Mouse (Mus musculus): ENCODE results near the gene Grb10. TPM values are rescaled to one million over a fixed set of nuclear protein-coding genes. Genes with fewer than 3 reads are reported as not detected.

Gene Grb10
- polyA plus RNA-seq, 1 experiment from 2014 or later = 84.1 TPM

DNA sequence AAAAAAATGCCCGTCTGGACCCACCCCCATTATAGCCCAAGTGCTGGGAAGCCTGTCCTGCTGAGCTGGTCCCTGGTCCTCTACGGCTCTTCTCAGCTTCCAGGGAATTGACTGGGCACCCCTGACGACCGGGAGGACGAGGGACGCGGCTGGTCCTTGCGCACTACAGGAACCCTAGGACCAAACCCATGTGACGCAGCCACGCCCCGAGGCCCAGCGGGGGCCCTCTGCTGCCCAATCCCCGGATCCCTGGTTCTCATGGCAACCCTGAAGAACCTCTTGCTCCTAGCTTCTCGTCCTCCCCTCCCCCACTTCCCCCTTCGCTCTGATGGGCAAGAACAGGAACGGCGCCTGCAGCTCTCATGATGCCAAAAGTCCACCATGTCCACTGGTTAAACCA lies 11.8 kb downstream of the Grb10 start:
- H3K4me1 ChIP-seq = no peaks in the 10 kb centered on the region
- WGBS = 68% methylated on average over 17 of the region's 17 CpGs
- H3K4me3 ChIP-seq (replicated peaks) = peak overlapping the region; percentile 47
- peak overlapping the region; percentile 47; the same call in 1 of the 2 replicates for H3K9ac ChIP-seq (replicated peaks)
- H3K4me2 ChIP-seq = peak overlapping the region; percentile 61
- H3K27me3 ChIP-seq (replicated peaks) = peaks cover 61% of the 10 kb centered on the region
- no peaks in the 10 kb centered on the region for H3K36me3 ChIP-seq
- ATAC-seq (ENCODE audit: low FRiP score) = peak; percentile 60
- H3K27ac ChIP-seq (replicated peaks) = peak overlapping the region; percentile 88
- peaks cover 16% of the 10 kb centered on the region for H3K9me3 ChIP-seq (replicated peaks)

DNA sequence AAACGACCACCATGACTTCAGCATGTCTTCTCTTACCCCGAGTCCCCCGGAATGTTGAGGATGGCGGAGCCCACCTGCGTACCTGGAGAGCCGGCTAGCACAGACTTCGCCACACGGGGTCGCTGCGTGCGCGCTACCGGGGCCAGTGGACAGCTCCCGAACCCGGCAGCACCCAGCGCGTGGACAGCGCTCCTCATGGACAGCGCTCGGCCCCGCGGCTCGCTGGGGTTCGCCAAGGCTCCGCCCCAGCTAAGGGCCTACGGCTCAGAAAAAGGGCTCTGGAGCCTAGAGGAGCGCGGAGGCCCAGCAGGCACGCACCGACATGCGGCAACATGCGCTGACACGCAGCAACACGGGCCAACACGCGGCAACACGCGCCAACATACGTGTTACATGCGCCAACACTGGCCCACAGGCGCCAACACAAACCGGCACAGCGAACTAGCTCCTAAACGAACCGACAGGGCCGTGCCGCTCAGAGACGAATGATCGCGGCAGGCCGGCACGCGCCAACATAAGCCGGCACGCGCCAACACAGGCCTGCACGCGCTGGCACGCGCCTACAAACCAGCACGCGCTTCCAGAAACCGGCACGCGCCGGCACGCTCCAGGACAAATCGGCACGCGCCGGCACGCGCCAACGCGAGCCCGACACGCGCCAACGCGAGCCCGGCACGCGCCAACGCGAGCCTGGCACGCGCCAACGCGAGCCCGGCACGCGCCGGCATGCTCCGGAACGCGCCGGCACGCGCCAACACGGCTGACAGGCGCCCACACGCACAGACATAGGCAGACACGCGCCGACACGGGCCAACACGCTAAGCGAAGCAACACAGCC lies 12.5 kb downstream of the Grb10 start:
- Histone ChIP-seq H3K27me3 (replicated peaks) (peaks cover 59% of the 10 kb centered on the region), H3K4me3 (replicated peaks) (peak overlapping the region; percentile 47), H3K4me2 (peak overlapping the region; percentile 61), H3K9ac (replicated peaks) (peak overlapping the region; percentile 47), H3K36me3 (no peaks in the 10 kb centered on the region), H3K27ac (replicated peaks) (peak overlapping the region; percentile 88), H3K4me1 (no peaks in the 10 kb centered on the region), H3K9me3 (replicated peaks) (peaks cover 16% of the 10 kb centered on the region)
- ATAC-seq (ENCODE audit: low FRiP score) = peak; percentile 95
- 52% methylated on average over 108 of the region's 108 CpGs for WGBS

DNA sequence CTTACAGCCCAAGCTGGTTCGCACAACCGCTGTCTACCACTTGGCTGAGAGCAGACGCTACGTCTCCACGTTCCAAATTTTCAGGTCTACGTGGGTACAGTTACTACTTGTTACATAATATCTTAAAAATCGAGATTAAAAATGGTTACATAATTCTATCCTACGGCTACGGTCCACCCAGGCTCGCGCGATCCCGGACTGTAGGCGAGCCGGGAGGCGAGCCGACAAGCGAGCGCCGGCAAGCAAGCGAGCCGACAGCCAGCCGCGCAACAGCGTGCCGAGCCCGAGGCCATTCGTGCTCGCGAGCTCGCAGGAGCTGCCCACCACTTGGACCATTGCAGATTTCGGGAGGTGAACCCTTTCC lies 13.1 kb downstream of the Grb10 start:
- WGBS = 46% methylated on average over 32 of the region's 32 CpGs
- H3K4me3 ChIP-seq (replicated peaks) = peak overlapping the region; percentile 47
- peaks cover 58% of the 10 kb centered on the region for H3K27me3 ChIP-seq (replicated peaks)
- no peaks in the 10 kb centered on the region for H3K36me3 ChIP-seq
- H3K9ac ChIP-seq (replicated peaks) = no peak overlapping the region
- H3K4me1 ChIP-seq = no peaks in the 10 kb centered on the region
- H3K9me3 ChIP-seq (replicated peaks) = peaks cover 16% of the 10 kb centered on the region
- peak overlapping the region; percentile 61 for H3K4me2 ChIP-seq
- peak; percentile 74 for ATAC-seq (ENCODE audit: low FRiP score)
- H3K27ac ChIP-seq (replicated peaks) = peak overlapping the region; percentile 88

DNA sequence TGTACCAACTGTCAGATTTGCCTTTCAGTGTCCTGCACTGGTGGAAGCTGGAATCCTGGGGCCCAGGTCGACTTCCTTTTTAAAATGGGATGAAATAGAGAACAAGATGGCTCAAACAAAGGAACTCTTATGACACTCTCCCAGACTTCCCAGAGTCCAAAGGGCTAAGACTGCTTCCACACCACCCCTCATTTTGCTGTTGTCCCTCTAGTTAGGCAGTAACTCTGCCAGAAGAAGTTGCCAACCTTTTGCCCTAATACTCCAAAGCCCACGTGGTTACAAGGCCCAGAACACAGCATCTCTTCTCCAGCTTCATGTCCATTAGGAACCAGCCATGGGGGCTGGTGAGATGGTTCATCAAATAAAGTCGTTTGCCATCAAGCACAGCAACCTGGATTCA lies 15.4 kb downstream of the Grb10 start:
- peaks cover 16% of the 10 kb centered on the region for H3K9me3 ChIP-seq (replicated peaks)
- H3K27ac ChIP-seq (replicated peaks) = no peak overlapping the region
- no peaks in the 10 kb centered on the region for H3K36me3 ChIP-seq
- H3K4me3 ChIP-seq (replicated peaks) = no peak overlapping the region
- H3K27me3 ChIP-seq (replicated peaks) = peaks cover 53% of the 10 kb centered on the region
- ATAC-seq (ENCODE audit: low FRiP score) = no peak
- no peak overlapping the region for H3K9ac ChIP-seq (replicated peaks)
- WGBS = 56% methylated on average over 3 of the region's 3 CpGs
- no peak overlapping the region for H3K4me2 ChIP-seq
- no peaks in the 10 kb centered on the region for H3K4me1 ChIP-seq

DNA sequence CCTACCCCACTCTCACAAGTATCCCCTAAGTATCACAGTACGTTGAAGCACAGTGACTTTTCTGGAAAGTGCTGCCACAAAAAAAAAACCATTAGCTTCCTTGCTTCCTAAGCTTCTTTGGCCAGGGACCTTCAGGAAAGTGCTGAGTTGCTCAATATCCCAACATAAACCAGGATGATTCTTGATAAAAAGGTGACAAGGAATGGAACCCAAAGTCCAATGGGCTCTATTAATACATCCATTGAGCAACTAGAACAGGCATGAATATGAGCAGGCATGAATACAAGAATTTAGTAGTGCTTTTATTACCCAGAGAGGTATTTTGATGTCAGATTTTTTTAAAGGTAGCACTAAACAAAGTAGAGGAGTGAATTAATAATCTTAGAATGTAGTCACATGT lies 18.8 kb downstream of the Grb10 start:
- 87% methylated on average over 1 of the region's 1 CpGs for WGBS
- ATAC-seq (ENCODE audit: low FRiP score) = no peak
- Histone ChIP-seq H3K27ac (replicated peaks) (no peak overlapping the region), H3K4me1 (no peaks in the 10 kb centered on the region), H3K9ac (replicated peaks) (no peak overlapping the region), H3K4me2 (no peak overlapping the region), H3K4me3 (replicated peaks) (no peak overlapping the region), H3K27me3 (replicated peaks) (peaks cover 55% of the 10 kb centered on the region), H3K36me3 (no peaks in the 10 kb centered on the region), H3K9me3 (replicated peaks) (no peaks in the 10 kb centered on the region)

DNA sequence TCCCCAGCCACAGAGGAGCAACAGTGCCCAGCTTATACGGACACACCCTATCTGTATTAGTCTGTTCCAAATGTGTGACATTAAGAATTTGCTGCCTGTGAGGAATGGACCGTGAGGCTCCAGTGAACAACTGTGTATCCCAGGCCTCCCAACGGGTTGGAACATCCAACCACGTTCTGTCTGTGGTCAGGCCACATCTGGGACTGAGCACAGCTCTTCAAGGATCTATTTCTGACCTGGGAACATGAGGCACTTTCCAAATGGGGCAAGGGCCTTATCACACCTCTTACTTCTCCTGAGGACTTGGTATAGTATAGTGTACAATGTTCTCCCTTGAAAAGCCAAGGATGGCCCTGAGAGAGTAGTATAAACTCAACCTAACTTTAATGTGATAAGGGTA lies 19.9 kb downstream of the Grb10 start:
- no peak overlapping the region for H3K4me3 ChIP-seq (replicated peaks)
- H3K27me3 ChIP-seq (replicated peaks) = peaks cover 50% of the 10 kb centered on the region
- no peaks in the 10 kb centered on the region for H3K9me3 ChIP-seq (replicated peaks)
- no peak overlapping the region for H3K27ac ChIP-seq (replicated peaks)
- no peaks in the 10 kb centered on the region for H3K4me1 ChIP-seq
- no peak for ATAC-seq (ENCODE audit: low FRiP score)
- no peaks in the 10 kb centered on the region for H3K36me3 ChIP-seq
- no peak overlapping the region for H3K9ac ChIP-seq (replicated peaks)
- H3K4me2 ChIP-seq = no peak overlapping the region
- 88% methylated on average over 4 of the region's 4 CpGs for WGBS

DNA sequence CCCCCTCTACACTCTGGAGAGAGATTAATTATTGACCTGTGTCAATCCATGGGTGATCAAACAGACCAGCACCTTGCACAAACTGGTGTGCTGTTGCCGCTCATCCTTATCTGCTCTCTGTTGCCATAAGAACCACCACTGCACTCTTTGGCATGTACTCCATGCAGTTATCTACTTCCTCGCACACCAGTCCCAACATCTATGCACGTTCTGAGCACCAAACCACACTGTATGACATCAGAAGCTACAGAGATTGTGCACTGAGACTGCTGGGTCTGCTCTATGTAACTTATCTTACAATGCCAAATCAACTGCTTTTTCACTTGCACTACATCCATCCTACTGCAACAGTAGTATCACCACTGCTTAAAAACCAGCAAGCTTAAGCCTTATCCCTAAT lies 28.4 kb downstream of the Grb10 start:
- no peaks in the 10 kb centered on the region for H3K4me1 ChIP-seq
- H3K27ac ChIP-seq (replicated peaks) = no peak overlapping the region
- H3K27me3 ChIP-seq (replicated peaks) = no peaks in the 10 kb centered on the region
- ATAC-seq (ENCODE audit: low FRiP score) = no peak
- H3K4me2 ChIP-seq = no peak overlapping the region
- H3K36me3 ChIP-seq = no peaks in the 10 kb centered on the region
- whole genome bisulfite sequencing = 90% methylated on average over 3 of the region's 3 CpGs
- no peak overlapping the region for H3K4me3 ChIP-seq (replicated peaks)
- no peaks in the 10 kb centered on the region for H3K9me3 ChIP-seq (replicated peaks)
- no peak overlapping the region for H3K9ac ChIP-seq (replicated peaks)

DNA sequence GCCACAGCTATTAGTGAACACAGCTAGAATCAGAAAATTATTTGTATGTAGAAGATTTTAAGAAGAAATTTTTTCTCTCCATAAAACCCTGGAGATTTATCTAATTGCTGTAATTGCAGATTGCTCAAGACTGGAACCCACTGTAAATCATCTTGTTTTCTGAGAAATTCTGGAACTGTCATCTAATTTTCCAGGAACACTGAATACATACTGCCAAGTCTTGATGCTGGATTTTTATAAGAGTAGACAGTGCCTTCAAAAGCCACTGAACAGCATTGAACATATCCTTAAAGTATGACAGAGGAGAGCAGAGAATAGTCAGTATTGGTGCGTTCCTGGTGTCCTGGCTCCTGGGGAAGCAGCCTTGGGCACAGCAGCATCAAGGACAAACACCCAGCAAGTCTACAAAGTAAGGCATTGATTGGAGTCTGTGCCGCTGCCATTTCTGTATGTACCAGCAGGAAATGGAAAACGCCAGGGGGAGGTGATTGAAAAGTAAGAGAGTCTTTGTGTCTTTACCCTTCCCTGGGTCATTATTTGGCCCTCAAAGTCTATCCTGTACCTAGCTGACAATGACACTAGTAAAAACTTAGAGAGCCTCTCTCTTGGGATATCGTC lies 38.1 kb downstream of the Grb10 start:
- Histone ChIP-seq H3K9ac (replicated peaks) (no peak overlapping the region), H3K4me2 (no peak overlapping the region), H3K27ac (replicated peaks) (no peak overlapping the region), H3K27me3 (replicated peaks) (no peaks in the 10 kb centered on the region), H3K36me3 (no peaks in the 10 kb centered on the region), H3K4me1 (no peaks in the 10 kb centered on the region), H3K9me3 (replicated peaks) (no peaks in the 10 kb centered on the region), H3K4me3 (replicated peaks) (no peak overlapping the region)
- WGBS = 87% methylated on average over 4 of the region's 4 CpGs
- no peak for ATAC-seq (ENCODE audit: low FRiP score)

DNA sequence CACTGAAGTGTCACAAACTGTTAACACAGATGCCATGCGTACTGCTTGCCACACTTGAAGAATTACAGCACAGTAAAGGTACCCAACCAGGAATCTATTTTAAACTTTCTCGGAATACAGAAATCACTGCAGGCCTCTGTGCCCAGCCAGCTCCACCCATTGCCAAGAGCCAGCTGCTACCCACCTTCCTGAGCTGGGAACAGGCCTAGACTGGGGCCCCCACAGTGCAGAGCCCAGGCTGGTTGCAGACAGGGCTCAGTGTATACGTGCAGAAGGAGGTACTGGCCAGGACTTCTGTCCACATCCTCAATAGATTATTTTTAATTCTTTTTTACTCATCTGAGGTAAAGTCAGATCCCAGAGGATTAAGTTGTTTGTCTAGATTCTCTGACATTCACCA lies 39.6 kb downstream of the Grb10 start:
- WGBS = 67% methylated on average over 3 of the region's 3 CpGs

DNA sequence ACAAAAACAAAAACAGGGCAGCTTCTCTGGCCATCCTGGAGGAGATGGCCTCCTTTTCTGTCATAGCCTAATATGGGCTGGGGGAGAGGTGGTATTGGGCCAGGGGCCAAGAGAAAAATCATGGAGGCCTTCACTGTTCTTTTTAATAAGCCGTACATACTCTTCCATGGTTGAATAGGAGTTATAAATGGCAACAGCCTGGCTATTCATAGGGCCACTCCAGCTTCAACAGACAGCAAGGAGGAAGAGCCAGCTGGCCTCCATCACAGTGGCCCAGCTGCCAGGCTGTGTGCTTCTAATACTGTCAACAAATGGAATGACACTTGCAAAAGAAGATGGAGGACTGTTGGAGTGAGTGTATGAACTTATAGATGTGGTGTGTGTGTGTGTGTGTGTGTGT lies 41.4 kb downstream of the Grb10 start:
- H3K9me3 ChIP-seq (replicated peaks) = no peaks in the 10 kb centered on the region
- H3K9ac ChIP-seq (replicated peaks) = no peak overlapping the region
- no peak overlapping the region for H3K27ac ChIP-seq (replicated peaks)
- no peaks in the 10 kb centered on the region for H3K27me3 ChIP-seq (replicated peaks)
- no peak overlapping the region for H3K4me2 ChIP-seq
- no peaks in the 10 kb centered on the region for H3K4me1 ChIP-seq
- ATAC-seq (ENCODE audit: low FRiP score) = no peak
- no peaks in the 10 kb centered on the region for H3K36me3 ChIP-seq
- 56% methylated on average over 1 of the region's 1 CpGs for WGBS
- H3K4me3 ChIP-seq (replicated peaks) = no peak overlapping the region

More for the DNA sequence above, 39.6 kb downstream of the Grb10 start:
- no peak overlapping the region for H3K27ac ChIP-seq (replicated peaks)
- no peak overlapping the region for H3K4me2 ChIP-seq
- H3K4me3 ChIP-seq (replicated peaks) = no peak overlapping the region
- no peaks in the 10 kb centered on the region for H3K4me1 ChIP-seq
- no peaks in the 10 kb centered on the region for H3K27me3 ChIP-seq (replicated peaks)
- H3K9me3 ChIP-seq (replicated peaks) = no peaks in the 10 kb centered on the region
- no peaks in the 10 kb centered on the region for H3K36me3 ChIP-seq
- no peak for ATAC-seq (ENCODE audit: low FRiP score)
- H3K9ac ChIP-seq (replicated peaks) = no peak overlapping the region

DNA sequence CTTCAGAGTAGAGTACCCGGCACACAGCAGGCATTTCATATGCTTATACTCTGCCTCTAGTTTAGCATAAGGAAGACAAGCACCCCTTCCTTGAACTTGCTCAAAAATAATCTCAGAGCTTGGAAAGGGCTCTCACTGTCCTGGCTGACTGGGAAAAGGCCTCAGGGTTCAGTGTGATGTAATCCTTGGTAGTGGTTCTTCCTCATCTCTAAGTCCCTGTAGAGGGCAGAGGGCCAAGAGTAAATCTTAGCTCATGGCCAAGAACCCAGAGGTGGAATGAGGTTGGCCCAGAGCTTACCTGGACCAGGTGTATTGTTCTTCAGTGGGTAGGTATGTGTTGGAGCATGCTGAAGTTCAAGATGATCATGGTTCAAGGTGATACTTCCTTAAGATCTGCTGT lies 43.1 kb downstream of the Grb10 start:
- Histone ChIP-seq H3K27me3 (replicated peaks) (no peaks in the 10 kb centered on the region), H3K4me2 (no peak overlapping the region), H3K9me3 (replicated peaks) (no peaks in the 10 kb centered on the region), H3K9ac (replicated peaks) (no peak overlapping the region), H3K4me1 (no peaks in the 10 kb centered on the region), H3K36me3 (no peaks in the 10 kb centered on the region), H3K4me3 (replicated peaks) (no peak overlapping the region), H3K27ac (replicated peaks) (no peak overlapping the region)
- 86% methylated on average over 1 of the region's 1 CpGs for WGBS
- no peak for ATAC-seq (ENCODE audit: low FRiP score)

DNA sequence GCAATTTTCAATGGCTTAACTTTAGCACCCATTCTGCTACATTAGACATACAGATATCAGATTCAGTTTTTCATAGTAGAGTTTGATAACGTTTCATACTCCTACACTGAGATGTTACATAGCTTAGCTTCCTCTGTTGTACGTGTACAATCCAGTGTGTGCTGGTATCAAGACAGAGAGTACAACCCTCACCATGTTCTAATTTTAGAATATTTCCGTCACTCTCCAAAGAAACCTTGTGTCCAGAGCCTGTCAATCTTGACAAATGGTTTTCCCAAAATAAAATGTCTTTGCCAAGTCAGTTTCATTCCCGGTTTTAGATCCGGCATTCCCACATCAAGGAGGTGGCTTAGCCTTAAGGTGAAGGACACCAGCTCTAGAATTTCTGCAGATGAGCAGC lies 44.7 kb downstream of the Grb10 start:
- Histone ChIP-seq H3K4me1 (no peaks in the 10 kb centered on the region), H3K9me3 (replicated peaks) (no peaks in the 10 kb centered on the region), H3K27me3 (replicated peaks) (no peaks in the 10 kb centered on the region), H3K36me3 (no peaks in the 10 kb centered on the region), H3K4me2 (no peak overlapping the region), H3K4me3 (replicated peaks) (no peak overlapping the region), H3K9ac (replicated peaks) (no peak overlapping the region), H3K27ac (replicated peaks) (no peak overlapping the region)
- WGBS = 87% methylated on average over 5 of the region's 5 CpGs
- ATAC-seq (ENCODE audit: low FRiP score) = no peak
